Mouse (Mus musculus) heart, postnatal 14 days (tissue): ENCODE results near the gene Drd4. TPM values are rescaled to one million over a fixed set of nuclear protein-coding genes. Genes with fewer than 3 reads are reported as not detected.

Experiments used
- DNase-seq, 2 experiments: peaks; one replicate each; pipeline ENCODE4 v3.0.0; 2021 to 2022
- intact Hi-C: fragments of 180-260 bp; cut with DNase I; formaldehyde crosslinking; loops from one replicate; pipeline ENCODE4 v1.15.1; 2025
- total RNA-seq, 2 experiments: library from RNA; stranded (reverse); gene quantifications; 2 replicates each; pipeline ENCODE4 v1.2.3; 2021

The Drd4 gene
- total RNA-seq, 2 experiments from 2014 or later, result not detected

DNA sequence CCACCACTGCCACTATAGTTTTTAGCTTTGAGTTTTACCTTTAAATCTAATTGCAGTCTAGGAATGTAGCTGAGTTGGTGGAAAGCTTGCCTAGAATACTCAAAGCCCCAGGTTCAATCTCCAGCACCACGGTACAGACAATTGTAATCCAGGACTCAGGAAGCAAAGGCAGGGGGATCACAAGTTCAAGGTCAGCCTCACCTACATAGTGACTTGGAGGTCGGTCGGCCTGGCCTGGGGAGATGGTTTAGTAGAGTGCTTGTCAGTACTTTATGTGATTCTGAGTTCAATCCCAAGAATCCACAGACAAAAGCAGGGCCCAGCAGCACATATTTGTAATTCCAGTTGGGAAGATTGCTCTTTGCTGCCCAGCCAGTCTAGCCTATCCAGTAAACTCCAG is 3.8 kb upstream of the Drd4 start:
- DNase-seq, result no peak
- intact Hi-C loops, result no loop called here

- no peak for DNase-seq
- intact Hi-C loops, result no loop called here
Observed at GRCm38 (mm10) chr7:141292583-141293388, 980 bp downstream of the Drd4 start.

DNA sequence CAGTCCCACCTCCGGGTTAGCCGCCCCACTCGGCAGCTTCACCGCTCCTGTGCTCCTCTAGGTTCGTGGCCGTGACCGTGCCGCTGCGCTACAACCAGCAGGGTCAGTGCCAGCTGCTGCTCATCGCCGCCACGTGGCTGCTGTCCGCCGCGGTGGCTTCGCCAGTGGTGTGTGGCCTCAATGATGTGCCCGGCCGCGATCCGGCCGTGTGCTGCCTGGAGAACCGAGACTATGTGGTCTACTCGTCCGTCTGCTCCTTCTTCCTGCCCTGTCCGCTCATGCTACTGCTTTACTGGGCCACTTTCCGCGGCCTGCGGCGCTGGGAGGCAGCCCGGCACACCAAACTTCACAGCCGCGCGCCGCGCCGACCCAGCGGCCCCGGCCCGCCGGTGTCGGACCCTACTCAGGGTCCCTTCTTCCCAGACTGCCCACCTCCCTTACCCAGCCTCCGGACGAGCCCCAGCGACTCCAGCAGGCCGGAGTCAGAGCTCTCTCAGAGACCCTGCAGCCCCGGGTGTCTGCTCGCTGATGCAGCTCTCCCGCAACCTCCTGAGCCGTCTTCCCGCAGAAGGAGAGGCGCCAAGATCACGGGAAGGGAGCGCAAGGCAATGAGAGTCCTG is 2.2 kb downstream of the Drd4 start:
- intact Hi-C loops, result no loop called here
- peak; percentile 13 to 47 for DNase-seq

GRCm38 (mm10) chr7:141294479-141294878 is 2.7 kb downstream of the Drd4 start:
- intact Hi-C loops, result no loop called here

DNA sequence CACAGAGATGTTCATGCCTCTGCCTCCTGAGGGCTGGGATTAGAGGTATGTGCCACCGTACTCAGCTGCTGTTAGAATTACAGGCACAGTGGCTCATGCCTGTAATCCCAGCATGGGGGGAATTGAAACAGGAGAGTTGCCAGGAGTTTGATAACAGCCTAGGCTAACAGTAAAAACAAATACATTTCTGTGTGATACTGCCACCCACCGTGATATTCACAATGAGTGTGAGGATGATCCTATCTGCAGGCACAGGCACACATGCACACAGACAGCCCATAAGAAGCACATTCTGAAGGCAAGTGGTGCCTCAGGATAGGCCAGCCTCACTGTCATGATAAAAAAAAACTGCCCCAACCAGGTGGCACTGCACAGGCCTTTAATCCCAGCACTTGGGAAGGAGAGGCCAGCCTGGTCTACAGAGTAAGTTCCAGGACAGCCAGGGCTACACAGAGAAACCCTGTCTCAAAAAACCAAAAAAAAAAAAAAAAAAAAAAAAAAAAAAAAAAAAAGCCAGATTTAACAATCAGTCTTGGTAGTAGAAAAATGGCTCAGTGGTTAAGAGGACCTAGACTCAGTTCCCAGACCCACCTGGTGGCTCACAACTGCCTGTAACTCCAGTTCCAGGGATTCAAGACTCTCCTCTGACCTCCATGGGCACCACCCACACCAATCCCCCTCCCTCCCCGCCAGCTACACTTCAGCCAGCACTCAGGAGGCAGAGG is 6.3 kb downstream of the Drd4 start:
- intact Hi-C loops, result no loop called here
- no peak for DNase-seq

More at GRCm38 (mm10) chr7:141294479-141294878, 2.7 kb downstream of the Drd4 start:
- DNase-seq, result no peak

GRCm38 (mm10) chr7:141299175-141299574 is 7.4 kb downstream of the Drd4 start:
- intact Hi-C loops, result no loop called here
- DNase-seq, result no peak

GRCm38 (mm10) chr7:141301386-141301785 is 9.6 kb downstream of the Drd4 start:
- DNase-seq, result no peak

DNA sequence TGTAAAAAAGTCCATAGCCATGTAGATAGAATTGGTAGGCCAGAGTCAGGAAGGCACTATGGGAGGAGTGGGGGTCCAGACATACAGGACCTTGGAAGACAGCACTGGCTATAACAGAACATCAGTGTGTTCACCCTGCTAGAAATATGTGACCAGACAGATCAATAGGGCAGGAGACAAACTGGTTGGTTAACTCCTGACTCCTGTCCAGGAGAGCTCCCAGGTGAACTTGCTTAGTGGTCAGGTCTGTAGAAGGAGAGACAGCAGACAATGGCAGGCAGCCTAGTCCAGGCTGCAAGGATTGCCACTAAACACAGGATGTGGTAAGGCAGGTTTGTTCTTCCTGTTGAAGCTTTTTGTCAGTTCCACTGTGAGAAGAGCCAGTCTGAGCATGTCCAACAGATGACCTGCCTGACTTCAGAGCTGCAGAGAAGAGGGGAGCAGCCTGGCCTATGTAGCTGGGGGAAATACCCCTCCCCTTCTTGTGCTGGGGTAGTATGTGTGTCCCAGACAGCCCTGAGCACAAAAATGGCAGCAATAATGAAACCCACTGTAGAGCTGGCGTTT is 11.0 kb downstream of the Drd4 start:
- no peak for DNase-seq
- intact Hi-C loops, result no loop called here

More at GRCm38 (mm10) chr7:141301386-141301785, 9.6 kb downstream of the Drd4 start:
- intact Hi-C loops, result no loop called here

GRCm38 (mm10) chr7:141304537-141304936 is 12.7 kb downstream of the Drd4 start:
- DNase-seq, result no peak
- intact Hi-C loops, result no loop called here

GRCm38 (mm10) chr7:141314416-141314815 is 22.6 kb downstream of the Drd4 start:
- DNase-seq, result no peak
- intact Hi-C loops, result no loop called here

GRCm38 (mm10) chr7:141315076-141315475 is 23.3 kb downstream of the Drd4 start:
- DNase-seq, result no peak
- intact Hi-C loops, result no loop called here

DNA sequence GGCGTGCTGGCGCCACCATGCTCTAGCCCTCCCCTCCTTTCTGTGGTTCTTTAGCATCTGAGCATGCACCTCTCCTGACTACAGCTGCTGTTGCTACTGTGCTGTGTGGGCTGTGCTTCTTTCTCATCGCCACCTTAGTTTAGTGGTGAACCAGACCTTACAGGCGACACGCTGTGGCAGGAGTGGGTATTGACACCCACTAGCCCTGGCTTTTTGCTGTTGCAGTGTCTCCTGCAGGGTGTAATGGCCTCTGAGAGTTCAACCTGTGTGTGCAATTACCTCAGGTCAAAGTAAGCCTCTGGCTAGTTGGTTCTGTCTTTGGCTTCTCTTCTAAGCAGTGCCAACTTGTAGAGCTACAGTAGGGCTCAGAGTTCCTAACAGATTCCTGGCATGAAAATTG is 24.2 kb downstream of the Drd4 start:
- intact Hi-C loops, result no loop called here
- DNase-seq, result peak; percentile 24 to 38

GRCm38 (mm10) chr7:141317619-141318132 is 25.9 kb downstream of the Drd4 start:
- intact Hi-C loops, result no loop called here
- no peak for DNase-seq

DNA sequence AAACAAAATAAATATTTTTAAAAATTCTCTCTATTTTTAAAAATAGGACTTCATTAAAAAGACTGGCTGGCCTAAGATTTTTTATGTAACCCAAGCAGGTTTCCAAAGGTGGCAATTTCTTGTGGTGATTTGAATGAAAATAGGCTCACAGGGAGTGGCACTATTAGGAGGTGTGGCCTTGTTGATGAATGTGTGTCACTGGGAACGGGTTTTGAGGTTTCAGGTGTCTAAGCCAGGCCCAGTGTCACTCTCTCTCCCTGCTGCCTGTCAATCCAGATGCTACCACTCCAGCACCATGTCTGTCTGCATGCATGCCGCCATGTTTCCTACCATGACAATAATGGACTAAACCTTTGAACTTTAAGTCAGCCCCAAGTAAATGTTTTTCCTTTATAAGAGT is 27.6 kb downstream of the Drd4 start:
- no peak for DNase-seq
- intact Hi-C loops, result no loop called here

DNA sequence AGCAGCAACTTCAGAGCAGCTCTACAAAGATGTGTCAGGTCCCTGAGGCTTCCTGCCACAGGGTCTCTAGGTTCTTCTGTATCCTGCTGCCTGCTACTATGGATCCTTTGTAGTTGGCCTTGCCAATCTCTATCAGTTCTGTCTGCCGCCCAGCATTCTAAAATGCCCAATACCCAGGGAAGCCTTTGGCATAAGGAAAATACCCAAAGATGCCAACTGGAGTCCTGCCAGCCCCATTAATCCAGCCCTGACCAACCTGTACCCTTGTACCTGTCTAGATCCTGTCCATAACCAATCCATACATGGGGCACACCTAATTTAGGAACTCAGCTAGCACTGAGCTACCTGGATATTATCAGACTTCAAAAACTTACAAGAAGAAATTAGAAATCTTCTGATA is 32.9 kb downstream of the Drd4 start:
- no peak for DNase-seq

DNA sequence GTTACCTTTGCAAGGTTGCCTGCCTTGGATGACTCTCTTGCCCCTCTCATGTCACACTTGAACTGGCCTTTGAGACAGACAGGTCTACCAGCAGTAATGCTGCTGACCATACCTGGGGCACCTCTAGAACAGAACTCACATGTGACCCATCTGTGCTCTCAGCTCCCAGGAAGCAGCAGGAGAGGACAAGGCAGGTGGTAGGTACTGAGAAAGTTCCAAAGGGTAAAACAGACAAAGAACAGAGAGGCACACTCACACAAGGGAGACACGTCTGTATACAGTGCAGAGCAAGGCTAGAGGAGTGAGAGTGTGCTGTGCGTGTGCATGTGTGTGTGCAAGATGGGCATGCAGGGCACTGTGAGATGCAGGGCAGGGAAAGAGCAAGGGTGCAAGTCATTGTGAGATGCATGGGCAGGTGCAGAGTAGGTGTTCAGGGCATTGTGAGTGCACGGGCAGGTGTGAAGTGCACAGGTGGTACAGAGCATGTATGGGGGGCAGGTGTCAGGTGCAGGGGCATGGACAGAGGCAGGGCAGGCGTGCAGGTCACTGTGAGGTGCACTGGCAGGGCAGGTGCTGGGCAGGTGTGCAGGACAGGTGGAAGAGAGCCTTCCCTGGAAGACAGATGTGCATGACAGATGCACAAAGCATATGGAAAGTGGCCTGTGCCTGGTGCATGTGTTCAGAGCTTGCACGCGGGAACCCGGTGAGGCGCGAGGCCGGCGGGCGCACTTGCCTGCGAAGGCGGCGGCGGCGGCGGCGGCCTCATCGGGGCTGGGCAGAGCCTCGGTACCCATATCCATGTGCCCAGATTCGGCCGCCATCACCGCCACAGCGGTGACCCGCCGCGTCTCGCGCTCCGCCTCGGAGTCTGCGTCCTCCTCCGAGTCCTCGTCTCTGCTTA is 35.0 kb downstream of the Drd4 start:
- no peak for DNase-seq
- intact Hi-C loops, result no loop called here

More for the DNA sequence above, 32.9 kb downstream of the Drd4 start:
- intact Hi-C loops, result no loop called here

DNA sequence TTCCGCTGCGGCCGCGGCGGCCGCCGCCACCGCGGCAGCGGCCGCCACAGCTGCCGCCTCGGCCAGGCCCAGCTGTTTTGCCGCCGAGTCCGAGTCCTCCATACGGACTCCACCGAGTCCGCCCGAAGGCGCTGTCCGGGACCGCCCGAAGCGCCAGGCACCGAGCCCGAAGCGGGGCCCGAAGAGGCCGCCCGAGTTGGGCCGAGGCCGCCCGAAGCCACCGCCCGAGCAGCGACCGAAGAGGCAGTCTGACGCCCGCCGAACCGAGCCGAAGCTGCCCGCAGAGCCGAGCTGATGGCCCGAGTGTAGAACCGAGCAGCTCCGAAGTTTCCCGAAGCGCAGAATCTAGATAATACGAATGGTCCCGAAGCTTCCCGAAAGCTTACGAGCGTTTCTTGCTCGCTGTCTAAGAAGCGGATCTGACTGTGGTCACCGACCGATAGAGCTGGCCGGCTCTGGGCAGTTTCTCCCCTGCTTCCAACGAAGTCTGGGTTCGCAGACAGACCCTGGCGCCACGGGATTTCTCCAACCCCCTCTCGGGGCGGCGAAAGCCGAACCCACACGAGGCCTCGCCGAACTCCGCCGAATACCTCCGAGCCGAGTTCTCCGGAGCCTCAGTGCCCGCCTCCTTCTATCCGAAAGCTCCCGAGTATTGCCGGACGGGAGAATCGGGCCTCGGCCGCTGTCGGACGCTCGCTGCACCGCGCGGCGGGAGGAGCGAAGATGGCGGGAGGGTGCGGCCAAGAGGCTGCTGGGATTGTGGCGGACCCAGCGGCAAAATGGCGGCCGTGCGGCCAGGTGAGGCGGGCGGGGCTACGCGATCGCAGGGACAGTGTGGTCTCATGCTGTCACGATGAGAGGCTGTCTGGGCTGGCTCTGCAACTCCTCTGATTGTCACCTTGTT is 35.9 kb downstream of the Drd4 start, which contains the start of the genes Deaf1 and Tmem80:
Gene Deaf1, minus strand, starts transcription at position 222 of the 904 bp plus-strand sequence.
Gene Tmem80, plus strand, starts transcription at position 271 of the 904 bp plus-strand sequence.
- intact Hi-C loops, result no loop called here
- DNase-seq, result peak; percentile 99

DNA sequence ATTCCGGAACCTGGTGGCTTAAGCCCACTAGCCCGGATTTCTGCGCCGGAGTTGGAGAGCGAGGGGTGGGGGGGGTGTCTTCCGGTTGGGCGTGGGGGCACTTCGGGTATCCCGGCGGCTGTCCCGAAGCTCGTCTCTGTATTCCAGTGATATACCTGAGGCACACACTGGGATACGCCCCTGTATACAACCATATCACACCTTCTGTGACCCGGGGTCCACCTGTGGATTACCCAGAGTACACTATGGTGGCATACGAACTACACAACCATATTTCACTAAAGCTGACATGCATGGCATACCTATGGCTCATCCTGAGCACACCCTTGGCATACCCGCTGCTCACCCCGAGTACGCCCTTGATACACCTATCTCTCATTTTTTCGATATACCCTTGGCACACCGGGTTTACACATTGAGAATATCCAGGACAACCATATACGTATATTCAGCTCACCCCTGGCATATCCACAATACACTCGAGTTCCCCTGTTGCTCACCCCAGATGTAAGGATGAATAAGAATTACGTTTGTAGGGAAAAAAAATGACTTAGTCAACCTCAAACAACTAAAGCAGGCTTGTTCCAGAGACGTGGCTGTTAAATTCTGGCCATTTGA is 36.7 kb downstream of the Drd4 start:
- no peak for DNase-seq
- intact Hi-C loops, result no loop called here
